Mouse (Mus musculus): Measurements from ENCODE around the gene Gse1. TPM values are rescaled to one million over a fixed set of nuclear protein-coding genes. Genes with fewer than 3 reads are reported as not detected.

Gse1 gene
- 10 to 100 TPM; 44.0 to 48.4 TPM for total RNA-seq (2023)

GRCm38 (mm10) chr8:120227891-120228591, at the start of gene Gse1:
TSS of gene Gse1 (plus strand) at chr8:120228456.

DNA sequence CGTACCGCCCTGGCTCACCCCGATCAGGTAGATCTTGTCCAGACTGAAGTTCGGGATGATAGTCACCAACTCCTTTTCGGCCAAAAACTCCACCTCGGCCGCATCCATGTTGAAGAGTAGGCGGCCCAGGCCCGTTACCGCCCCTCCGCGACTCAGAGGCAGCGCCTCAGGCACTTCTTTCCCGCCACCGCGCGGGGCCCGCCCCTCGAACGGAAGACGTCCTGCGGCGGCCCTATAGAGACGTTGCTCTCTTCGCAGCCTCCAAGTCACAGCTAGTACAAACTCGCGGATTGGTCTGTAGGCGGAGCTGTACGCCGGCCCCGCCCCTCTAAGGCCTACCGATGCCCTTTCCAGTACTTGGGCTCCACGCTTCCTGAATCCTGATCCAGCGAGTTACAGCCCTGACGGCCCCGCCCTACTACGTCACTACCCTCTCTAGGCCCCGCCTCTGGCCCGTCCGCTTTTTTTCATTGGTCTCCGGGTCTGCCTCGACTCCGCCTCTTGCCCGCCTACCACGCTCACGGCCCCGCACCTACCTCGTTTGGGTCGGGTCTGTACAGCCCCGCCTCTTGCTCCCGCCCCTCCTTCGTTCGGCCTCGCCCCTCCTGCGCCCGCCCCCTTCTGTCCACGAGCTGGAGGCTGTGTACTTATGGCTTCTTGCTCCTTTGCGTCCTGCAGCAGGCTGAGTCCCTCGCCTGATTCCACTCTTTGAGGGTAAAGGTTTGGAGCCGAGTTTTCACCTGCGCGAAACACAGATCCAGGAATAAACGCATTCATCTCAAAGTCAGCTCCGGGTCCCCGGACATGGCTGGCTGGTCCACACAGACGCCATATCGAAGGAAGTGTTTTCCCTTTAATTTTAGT, 360.9 kb downstream of the Gse1 start, which contains the start of gene Gins2:
Gins2 (minus strand) TSS at position 397 of the 864 bp plus-strand sequence.

Other genes starting within 250 kb of the Gse1 start
- 100 to 1,000 TPM in 1 of 2 experiments, 10 to 100 TPM in 1; 83.4 to 107 TPM for gene Crispld2, start 236.0 kb upstream of the Gse1 start, total RNA-seq (2023)
- 10 to 100 TPM; 38.8 to 48.4 TPM for gene Zdhhc7, start 127.0 kb upstream of the Gse1 start, total RNA-seq (2023)
- 100 to 1,000 TPM; 216 to 244 TPM for gene 6430548M08Rik, start 114.3 kb upstream of the Gse1 start, total RNA-seq (2023)
- not detected for gene Fam92b, start 51.0 kb upstream of the Gse1 start, total RNA-seq (2023)